Mouse (Mus musculus): ENCODE data around the gene Ppp2r5d.
A peak's percentile ranks its signal among the peaks of the same experiment; 100 is the strongest.

The Ppp2r5d gene

GRCm38 (mm10) chr17:46704887-46705835 is at the start of gene Ppp2r5d:
Gene Ppp2r5d, minus strand, starts transcription at chr17:46705111.
- peak; percentile 98 for DNase-seq (ENCODE audit: low read depth)

- DNase-seq (ENCODE audit: low read depth) = peak; percentile 99
These were observed 47.1 kb upstream of the Ppp2r5d start, which contains the start of gene Cnpy3 for GRCm38 (mm10) chr17:46751794-46752556. Gene Cnpy3, minus strand, starts transcription at chr17:46752214.

DNA sequence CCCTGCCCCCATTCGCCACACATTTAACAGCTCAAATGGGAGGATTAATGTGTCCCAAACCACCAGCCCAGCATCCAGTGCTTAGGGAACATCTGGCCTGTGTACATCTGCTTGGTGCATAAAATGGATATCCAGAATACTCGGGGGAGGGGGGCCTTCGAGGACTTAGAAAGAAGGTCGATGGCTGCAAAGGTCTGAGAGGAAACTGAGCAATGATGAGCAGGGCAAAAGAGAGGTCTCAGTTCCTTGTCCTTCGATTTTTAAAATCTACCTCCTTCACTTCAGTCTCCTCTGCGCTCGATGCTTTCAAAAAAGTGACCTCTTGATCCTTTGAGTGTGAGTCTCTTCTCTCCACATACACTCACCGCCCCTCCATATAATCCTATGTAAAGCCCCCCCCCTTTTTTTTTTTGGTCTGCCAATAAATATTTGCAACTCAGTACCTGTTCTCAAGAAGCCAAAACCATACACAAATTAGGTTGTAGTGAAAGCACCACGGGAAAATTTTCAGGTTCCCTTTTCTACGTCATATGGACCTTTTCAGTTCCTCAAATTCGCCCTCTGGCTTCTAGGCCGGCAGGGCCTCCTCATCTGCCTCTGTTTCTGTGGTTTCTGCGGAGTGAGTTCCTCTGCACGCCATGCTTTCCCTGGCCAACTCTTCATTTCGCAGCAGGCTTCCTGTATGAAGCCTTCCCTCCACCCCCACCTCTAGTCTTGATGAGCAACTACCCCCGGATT is 46.3 kb upstream of the Ppp2r5d start:
- peak; percentile 95 for DNase-seq (ENCODE audit: low read depth)

DNA sequence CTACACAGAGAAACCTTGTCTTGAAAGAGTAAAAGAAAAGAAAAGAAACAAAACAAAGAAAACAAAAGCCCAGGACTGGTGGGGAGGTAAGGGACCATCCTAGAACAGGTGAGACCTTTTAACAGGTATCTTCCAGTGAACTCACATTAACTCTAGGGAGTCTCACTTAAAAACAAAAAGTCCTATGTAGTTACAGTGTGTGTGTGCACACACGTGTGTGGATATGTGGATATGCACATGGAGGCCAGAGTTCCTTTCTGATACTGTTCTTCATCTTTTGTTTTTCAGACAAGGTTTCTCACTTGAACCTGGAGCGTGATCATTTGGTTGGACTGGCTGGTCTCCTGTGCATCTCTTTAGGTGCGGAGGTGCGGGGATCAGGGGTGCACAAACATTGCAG is 45.7 kb upstream of the Ppp2r5d start:
- no peak for DNase-seq (ENCODE audit: low read depth)

GRCm38 (mm10) chr17:46749282-46749681 is 44.4 kb upstream of the Ppp2r5d start:
- DNase-seq (ENCODE audit: low read depth) = no peak

DNA sequence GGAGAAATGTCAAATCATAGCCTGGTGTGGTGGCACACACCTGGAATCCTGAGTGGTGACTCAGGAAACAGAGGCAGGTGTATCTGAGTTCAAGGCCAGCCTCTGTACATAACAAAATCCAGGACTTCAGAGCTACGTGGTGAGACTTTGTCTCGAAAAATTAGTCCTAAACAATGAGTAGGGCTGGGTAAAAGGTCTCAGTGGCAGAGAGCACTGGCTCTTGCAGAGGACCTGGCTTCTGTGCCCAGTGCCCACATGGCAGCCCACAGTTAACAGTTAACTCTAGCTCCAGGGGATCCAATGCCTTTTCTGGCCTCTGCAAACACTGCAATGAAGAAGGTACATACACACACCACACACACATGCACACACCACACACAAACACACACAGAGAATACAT is 42.9 kb upstream of the Ppp2r5d start:
- no peak for DNase-seq (ENCODE audit: low read depth)

- no peak for DNase-seq (ENCODE audit: low read depth)
These were observed 42.3 kb upstream of the Ppp2r5d start for GRCm38 (mm10) chr17:46747234-46747633.

- DNase-seq (ENCODE audit: low read depth) = no peak
These were observed 40.6 kb upstream of the Ppp2r5d start for GRCm38 (mm10) chr17:46745506-46745905.

DNA sequence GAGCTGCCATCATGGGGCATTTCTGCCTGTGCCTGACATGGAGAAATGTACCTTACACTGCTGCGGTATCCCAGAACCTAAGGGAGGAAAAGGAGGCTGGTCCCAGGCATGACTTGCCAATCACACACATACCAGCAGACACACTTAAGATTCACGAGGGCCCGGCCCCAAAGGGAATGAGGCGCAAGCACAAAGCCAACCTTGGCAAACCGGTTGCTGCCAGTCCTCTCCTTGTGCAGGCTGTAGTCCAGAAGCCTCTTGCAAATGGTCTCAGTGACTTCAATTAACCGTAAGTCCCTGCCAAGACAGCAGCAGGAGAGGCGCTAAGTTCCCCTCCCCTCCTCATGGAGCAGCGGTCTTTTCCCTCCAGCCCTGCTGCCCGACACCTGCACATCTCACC is 38.1 kb upstream of the Ppp2r5d start:
- DNase-seq (ENCODE audit: low read depth) = no peak

DNA sequence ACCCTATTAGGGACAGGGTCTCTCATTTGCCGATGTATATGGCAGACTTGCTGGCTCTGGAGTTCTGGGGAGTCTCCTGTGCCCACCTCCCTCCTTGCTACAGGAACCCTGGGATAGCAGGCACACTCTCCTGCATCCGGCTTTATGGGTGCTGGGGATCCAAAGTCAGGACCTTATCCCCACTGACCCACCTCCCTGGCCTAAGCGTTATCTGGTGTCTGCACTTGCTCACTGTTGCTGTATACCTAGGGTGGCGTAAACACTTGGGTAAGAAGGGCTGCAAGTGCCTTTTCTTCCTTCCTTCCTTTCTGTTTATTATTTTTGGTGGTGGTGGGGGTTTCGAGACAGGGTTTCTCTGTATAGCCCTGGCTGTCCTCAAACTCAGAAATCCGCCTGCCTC is 36.4 kb upstream of the Ppp2r5d start:
- no peak for DNase-seq (ENCODE audit: low read depth)

GRCm38 (mm10) chr17:46736160-46736559 is 31.2 kb upstream of the Ppp2r5d start:
- DNase-seq (ENCODE audit: low read depth) = peak; percentile 56

DNA sequence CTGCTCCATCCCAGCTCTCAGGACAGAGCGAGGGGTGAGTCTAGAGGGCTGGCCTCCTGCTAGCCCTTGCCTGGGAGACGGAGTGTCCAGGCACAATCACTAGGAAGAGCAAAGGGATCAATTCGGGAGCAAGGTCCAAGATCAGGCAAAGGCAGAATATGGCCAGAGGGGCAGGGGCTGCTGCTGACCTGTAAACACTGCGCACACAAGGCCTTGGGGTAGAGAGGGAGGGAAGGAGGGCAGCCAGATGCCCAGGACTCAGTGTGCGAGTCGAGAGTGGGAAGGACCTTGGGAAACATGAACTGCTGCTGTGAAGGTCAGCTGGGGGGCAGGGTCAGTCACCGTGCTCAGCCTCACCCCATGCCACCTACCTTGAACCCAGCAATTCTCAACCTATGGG is 30.4 kb upstream of the Ppp2r5d start:
- no peak for DNase-seq (ENCODE audit: low read depth)

DNA sequence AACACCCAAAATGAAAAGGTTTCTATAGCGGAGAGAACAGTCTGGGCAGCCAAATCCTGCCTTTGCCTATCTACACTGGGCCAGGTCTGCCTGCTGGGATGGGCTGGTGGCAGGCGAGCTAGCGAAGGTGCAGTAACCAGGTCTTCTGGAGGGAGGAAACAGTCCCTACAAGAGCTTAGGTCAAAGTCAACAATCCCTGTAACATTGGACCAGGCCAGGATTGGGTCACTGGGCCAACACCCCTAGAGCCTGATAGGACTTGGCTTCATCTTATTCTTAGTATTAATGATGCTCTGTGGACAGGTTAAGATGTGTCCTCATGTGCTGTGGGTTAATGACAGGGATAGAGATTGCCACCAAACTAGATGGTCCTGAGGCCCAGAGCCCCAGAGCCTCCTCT is 29.1 kb upstream of the Ppp2r5d start:
- DNase-seq (ENCODE audit: low read depth) = no peak

- no peak for DNase-seq (ENCODE audit: low read depth)
These were observed 24.0 kb upstream of the Ppp2r5d start, which contains the start of gene Gnmt for GRCm38 (mm10) chr17:46728904-46729318. Gene Gnmt, minus strand, starts transcription at chr17:46729168.

- DNase-seq (ENCODE audit: low read depth) = no peak
These were observed 23.6 kb upstream of the Ppp2r5d start for GRCm38 (mm10) chr17:46728496-46728895.

GRCm38 (mm10) chr17:46728021-46728420 is 23.1 kb upstream of the Ppp2r5d start:
- DNase-seq (ENCODE audit: low read depth) = peak; percentile 41

- no peak for DNase-seq (ENCODE audit: low read depth)
These were observed 22.4 kb upstream of the Ppp2r5d start for GRCm38 (mm10) chr17:46727271-46727670.

DNA sequence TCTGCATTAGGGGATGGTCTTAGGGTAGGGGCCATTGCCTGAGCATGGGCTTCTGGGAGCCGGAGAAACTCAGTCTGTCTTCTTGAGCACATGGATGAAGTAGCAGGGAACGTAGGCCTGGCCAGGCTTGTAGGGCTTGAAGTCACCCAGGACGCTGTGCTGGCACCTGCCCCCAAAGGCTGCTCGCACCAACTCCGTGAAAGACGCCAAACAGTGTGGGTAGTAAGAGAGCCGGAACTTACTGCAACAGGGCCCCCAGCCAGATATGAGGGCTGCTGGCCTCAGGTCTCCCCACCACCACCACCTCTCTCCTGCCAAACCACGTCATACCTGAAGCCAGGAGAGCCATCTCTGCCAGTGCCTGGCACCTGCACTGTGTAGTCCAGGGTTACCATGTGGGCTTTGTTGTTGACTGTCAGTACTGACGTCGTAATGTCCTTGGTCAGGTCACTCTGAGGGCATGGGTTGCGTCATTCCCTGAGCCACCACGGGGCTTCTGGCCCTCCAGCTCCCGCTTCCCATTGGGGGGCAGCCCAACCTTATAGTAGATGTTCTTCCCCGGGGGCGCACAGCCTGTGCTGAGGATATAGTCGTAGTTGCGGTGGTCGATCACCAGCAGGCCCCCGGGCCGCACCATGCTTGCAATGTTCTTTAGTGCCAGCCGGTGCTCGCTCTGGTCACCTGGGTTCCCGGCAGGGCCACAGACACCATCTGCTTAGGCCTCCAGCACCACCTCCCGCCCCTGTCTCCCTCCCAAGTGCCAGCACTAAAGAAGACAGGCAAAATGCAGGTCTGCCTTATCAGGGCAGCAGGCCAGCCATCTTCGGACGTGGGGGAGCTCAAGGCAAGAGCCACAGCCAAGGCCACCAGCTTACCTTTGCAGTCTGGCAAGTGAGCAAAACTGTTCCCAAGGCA is 21.1 kb upstream of the Ppp2r5d start:
- DNase-seq (ENCODE audit: low read depth) = no peak

DNA sequence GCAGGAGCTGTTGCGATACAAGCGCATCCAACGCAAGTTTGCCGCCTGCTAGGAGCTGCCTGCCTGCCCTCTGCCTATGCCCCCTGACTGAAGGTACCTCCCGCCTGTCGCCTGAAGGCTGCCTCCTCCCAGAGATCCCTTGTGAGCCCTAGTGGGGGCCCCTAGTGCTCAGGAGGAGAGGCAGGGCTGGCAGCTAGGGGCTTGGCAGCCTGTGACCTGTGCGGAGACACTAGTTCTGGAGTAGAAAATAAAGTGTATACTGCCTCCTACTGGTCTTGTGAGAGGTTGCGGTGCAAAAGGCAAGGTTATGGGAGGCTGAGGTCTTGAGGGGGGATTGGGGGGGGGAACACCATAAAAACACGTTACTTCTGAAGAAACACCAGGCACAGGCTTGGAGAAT is 20.4 kb upstream of the Ppp2r5d start:
- peak; percentile 68 for DNase-seq (ENCODE audit: low read depth)

GRCm38 (mm10) chr17:46724477-46725084 is 19.7 kb upstream of the Ppp2r5d start:
- no peak for DNase-seq (ENCODE audit: low read depth)

DNA sequence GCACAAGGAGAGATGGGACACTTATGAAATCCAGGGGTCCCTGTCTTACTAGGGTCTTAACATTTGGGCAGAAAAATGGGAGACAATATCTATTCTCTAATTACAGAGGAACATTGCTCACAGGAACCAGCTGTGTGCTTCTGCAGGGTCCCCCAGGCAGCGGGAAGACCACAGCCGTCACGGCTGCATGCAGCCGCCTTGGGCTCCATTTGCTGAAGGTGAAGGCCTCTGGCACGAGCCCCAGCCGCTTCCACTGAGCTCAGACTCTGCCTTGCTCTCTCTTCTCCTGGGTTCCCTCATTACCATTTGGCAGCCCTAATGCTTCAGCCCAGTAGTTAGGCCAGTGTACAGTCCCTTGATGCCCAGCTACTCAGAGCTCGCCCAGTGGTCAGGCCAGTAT is 16.2 kb upstream of the Ppp2r5d start:
- no peak for DNase-seq (ENCODE audit: low read depth)

All from 416B (cell line).